Mouse (Mus musculus) thymus, adult 2 months (tissue): Measurements from ENCODE around the gene Rubcnl.

Source experiments
- CTCF ChIP-seq: fragments of 200-500 bp; IDR thresholded peaks from 2 replicates; pipeline ENCODE4 v1.5.1; 2012; ENCODE audit warnings: mild to moderate bottlenecking, control low read depth, low read length, moderate library complexity, borderline replicate concordance; ENCODE audit not compliant: control insufficient read depth, poor library complexity, insufficient read depth; ENCODE audit errors: extremely low read depth
- POLR2A ChIP-seq: fragments of 200-500 bp; IDR thresholded peaks from 2 replicates; pipeline ENCODE4 v1.6.1; 2012; ENCODE audit warnings: mild to moderate bottlenecking, low read length, control low read depth, moderate library complexity; ENCODE audit not compliant: control insufficient read depth, poor library complexity, insufficient read depth; ENCODE audit errors: extremely low read depth

- TF ChIP-seq CTCF (no peak), POLR2A (no peak)
These were observed 25.3 kb upstream of the Rubcnl start for GRCm38 (mm10) chr14:74990504-74990903.
